Mouse (Mus musculus) heart, embryonic 14.5 days (tissue): ENCODE measurements around the gene Nagpa. TPM values are rescaled to one million over a fixed set of nuclear protein-coding genes. Genes with fewer than 3 reads are reported as not detected.
A peak's percentile ranks its signal among the peaks of the same experiment; 100 is the strongest.

Experiments
- ATAC-seq: fragments of 200-750 bp; cut with Nextera tagmentation; 2 replicates; pipeline ENCODE4 v1.8.0; 2017; ENCODE audit warnings: low read depth, moderate TSS enrichment; ENCODE audit not compliant: insufficient number of reproducible peaks, insufficient read depth, low FRiP score
- H3K27ac ChIP-seq, 2 experiments: fragments of 200-500 bp in 1 of 2; fragments of 300-500 bp in 1 of 2; sonication (generic) in 1 of 2; replicated peaks in 1 of 2; 2 replicates each; pipeline ENCODE4 v1.5.1; 2012 to 2014; ENCODE audit warnings: low read depth in 2 of 2, low read length in 2 of 2, control low read depth in 1 of 2, mild to moderate bottlenecking in 1 of 2, mixed read lengths in 1 of 2; ENCODE audit not compliant: control insufficient read depth in 1 of 2, insufficient read depth in 1 of 2
- H3K27me3 ChIP-seq: fragments of 300-500 bp; sonication (generic); 2 replicates; pipeline ENCODE4 v1.6.1; 2014; ENCODE audit warnings: mild to moderate bottlenecking, low read length, control low read depth; ENCODE audit not compliant: control insufficient read depth, insufficient read depth
- H3K36me3 ChIP-seq: fragments of 300-500 bp; sonication (generic); 2 replicates; pipeline ENCODE4 v1.6.1; 2014; ENCODE audit warnings: mild to moderate bottlenecking, control low read depth, low read length, mixed read lengths; ENCODE audit not compliant: control insufficient read depth, insufficient read depth
- H3K4me1 ChIP-seq, 2 experiments: fragments of 200-500 bp in 1 of 2; fragments of 300-500 bp in 1 of 2; sonication (generic) in 1 of 2; 2 replicates each; pipeline ENCODE4 v1.6.1; 2012 to 2014; ENCODE audit warnings: low read length in 2 of 2, control low read depth in 1 of 2, mixed read lengths in 1 of 2; ENCODE audit not compliant: control insufficient read depth in 2 of 2, insufficient read depth in 2 of 2
- H3K4me2 ChIP-seq: fragments of 300-500 bp; sonication (generic); 2 replicates; pipeline ENCODE4 v1.6.1; 2014; ENCODE audit warnings: mild to moderate bottlenecking, low read length
- H3K4me3 ChIP-seq, 2 experiments: fragments of 200-500 bp in 1 of 2; fragments of 300-500 bp in 1 of 2; sonication (generic) in 1 of 2; 2 replicates each; pipeline ENCODE4 v1.5.1; 2012 to 2014; ENCODE audit warnings: low read length in 2 of 2, mild to moderate bottlenecking in 2 of 2, control low read depth in 1 of 2, low read depth in 1 of 2, moderate library complexity in 1 of 2; ENCODE audit not compliant: control insufficient read depth in 1 of 2, insufficient read depth in 1 of 2
- H3K9ac ChIP-seq: fragments of 300-500 bp; sonication (generic); 2 replicates; pipeline ENCODE4 v1.6.1; 2014; ENCODE audit warnings: mild to moderate bottlenecking, low read length
- H3K9me3 ChIP-seq: fragments of 300-500 bp; sonication (generic); 2 replicates; pipeline ENCODE4 v1.6.1; 2016; ENCODE audit warnings: low read length, control low read depth; ENCODE audit not compliant: control insufficient read depth
- WGBS: fragments of 180-500 bp; shearing (Covaris S2); extraction: QIAGEN DNeasy Blood & Tissue Kit; methylation state at CpG from one replicate; pipeline ENCODE4 v1.1.7; 2014; 5-methylcytosine and 5-hydroxymethylcytosine counted together
- polyA plus RNA-seq: library from polyadenylated mRNA; unstranded; fragments of >200 nt; fragmentation: Nextera tagmentation; extraction: Ambion mirVana; gene quantifications from 2 replicates; pipeline ENCODE4 v1.2.1, GENCODE M21; 2014

Nagpa gene
- polyA plus RNA-seq, 1 experiment from 2014 or later: 13.7 TPM

GRCm38 (mm10) chr16:5195080-5195479, 8.7 kb downstream of the Nagpa start:
- peaks cover 27% of the 10 kb centered on the region for H3K36me3 ChIP-seq
- no peaks in the 10 kb centered on the region for H3K4me1 ChIP-seq
- H3K9me3 ChIP-seq: no peaks in the 10 kb centered on the region
- no peaks in the 10 kb centered on the region for H3K27me3 ChIP-seq
- H3K27ac ChIP-seq: no peak overlapping the region
- no peak for ATAC-seq
- no peak overlapping the region for H3K9ac ChIP-seq
- 23% methylated on average over 6 of the region's 6 CpGs for WGBS
- H3K4me2 ChIP-seq: no peak overlapping the region
- no peak overlapping the region for H3K4me3 ChIP-seq

GRCm38 (mm10) chr16:5186234-5186633, 17.6 kb downstream of the Nagpa start:
- Histone ChIP-seq H3K4me2 (no peak overlapping the region), H3K36me3 (no peaks in the 10 kb centered on the region), H3K4me1 (peaks cover 5 to 8% of the 10 kb centered on the region in 2 experiments; a peak in 2 of 4 replicates), H3K4me3 (no peak overlapping the region), H3K27ac (peak overlapping the region in 1 of 2 experiments; percentile 19; a peak in 1 of 4 replicates), H3K9me3 (no peaks in the 10 kb centered on the region), H3K9ac (no peak overlapping the region), H3K27me3 (no peaks in the 10 kb centered on the region; the same call in 1 of the 2 replicates)
- WGBS: 36% methylated on average over 7 of the region's 7 CpGs
- no peak for ATAC-seq

- H3K36me3 ChIP-seq: no peaks in the 10 kb centered on the region
- WGBS: 63% methylated on average over 7 of the region's 7 CpGs
- H3K27ac ChIP-seq: peak overlapping the region in 1 of 2 experiments; percentile 19; a peak in 1 of 4 replicates
- H3K4me2 ChIP-seq: no peak overlapping the region
- H3K27me3 ChIP-seq: no peaks in the 10 kb centered on the region; the same call in 1 of the 2 replicates
- no peak overlapping the region for H3K4me3 ChIP-seq
- no peaks in the 10 kb centered on the region for H3K9me3 ChIP-seq
- H3K4me1 ChIP-seq: peaks cover 5 to 8% of the 10 kb centered on the region in 2 experiments; a peak in 2 of 4 replicates
- ATAC-seq: no peak
- H3K9ac ChIP-seq: no peak overlapping the region
Observed at GRCm38 (mm10) chr16:5185691-5186090, 18.1 kb downstream of the Nagpa start.

- H3K9ac ChIP-seq: no peak overlapping the region
- H3K4me2 ChIP-seq: no peak overlapping the region
- peaks cover 5 to 8% of the 10 kb centered on the region in 2 experiments; a peak in 2 of 4 replicates for H3K4me1 ChIP-seq
- no peaks in the 10 kb centered on the region for H3K9me3 ChIP-seq
- no peak overlapping the region for H3K4me3 ChIP-seq
- ATAC-seq: no peak
- no peaks in the 10 kb centered on the region for H3K36me3 ChIP-seq
- no peak overlapping the region for H3K27ac ChIP-seq
- no peaks in the 10 kb centered on the region; the same call in 1 of the 2 replicates for H3K27me3 ChIP-seq
- WGBS: 69% methylated on average over 5 of the region's 5 CpGs
Observed at GRCm38 (mm10) chr16:5184956-5185355, 18.9 kb downstream of the Nagpa start.

DNA sequence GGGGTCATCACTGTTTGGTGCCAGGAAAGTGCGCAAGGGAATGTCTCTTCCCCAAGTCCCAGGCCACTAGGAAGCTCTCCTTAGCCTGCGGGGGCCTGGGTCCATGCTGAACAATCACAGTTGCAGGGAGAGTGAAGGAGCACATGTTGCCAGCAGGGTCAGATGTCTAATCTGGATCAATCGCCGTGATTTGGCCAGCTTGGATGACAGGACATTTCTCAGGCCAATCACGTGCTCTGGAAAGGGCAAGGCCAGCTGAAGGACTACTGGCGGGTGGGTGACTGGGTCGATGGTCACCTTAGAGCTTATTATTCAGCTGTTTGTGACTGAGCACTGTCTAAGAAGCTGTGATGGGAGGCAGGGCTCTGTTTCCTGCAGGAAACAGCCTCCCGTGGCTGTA, 19.7 kb downstream of the Nagpa start:
- Histone ChIP-seq H3K27ac (no peak overlapping the region), H3K9me3 (no peaks in the 10 kb centered on the region), H3K36me3 (no peaks in the 10 kb centered on the region), H3K4me1 (peaks cover 5 to 8% of the 10 kb centered on the region in 2 experiments; a peak in 2 of 4 replicates), H3K4me2 (no peak overlapping the region), H3K27me3 (no peaks in the 10 kb centered on the region; the same call in 1 of the 2 replicates), H3K9ac (no peak overlapping the region), H3K4me3 (no peak overlapping the region)
- 52% methylated on average over 8 of the region's 8 CpGs for WGBS
- no peak for ATAC-seq

DNA sequence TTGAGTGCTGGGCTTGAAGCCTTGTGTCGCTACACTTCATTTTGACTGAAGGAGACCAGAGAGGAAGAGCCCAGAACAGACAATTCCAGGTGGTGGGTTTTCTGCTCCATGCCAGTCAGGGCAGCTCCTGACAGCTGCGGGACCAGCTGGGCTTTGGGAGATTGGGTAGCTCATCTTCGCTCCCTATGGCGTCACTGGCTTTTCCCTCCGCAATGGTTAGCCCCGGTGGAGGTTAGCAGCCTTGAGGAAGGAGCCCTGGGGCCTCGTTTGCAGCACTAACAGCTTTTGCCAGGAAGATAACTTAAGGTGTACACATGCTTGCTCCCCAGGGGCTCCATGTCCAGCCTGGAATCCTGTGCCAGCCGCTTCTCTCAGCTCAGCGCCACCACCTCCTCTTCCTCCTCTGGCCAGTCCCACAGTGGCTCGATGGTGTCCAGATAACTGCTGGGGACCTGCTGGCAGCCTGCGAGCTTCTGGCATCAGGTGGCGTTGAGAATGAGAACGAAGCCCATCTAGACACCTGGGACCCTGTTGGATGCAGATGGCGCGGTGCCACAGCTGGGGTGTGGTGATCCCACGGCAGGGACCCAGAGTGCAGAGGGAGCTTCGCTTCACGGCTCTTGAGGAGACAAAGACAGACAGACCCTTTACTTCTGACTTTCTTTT, 20.4 kb downstream of the Nagpa start:
- ATAC-seq: no peak
- Histone ChIP-seq H3K4me2 (no peak overlapping the region), H3K27ac (no peak overlapping the region), H3K4me3 (no peak overlapping the region), H3K9ac (no peak overlapping the region), H3K27me3 (no peaks in the 10 kb centered on the region; the same call in 1 of the 2 replicates), H3K4me1 (peaks cover 5 to 8% of the 10 kb centered on the region in 2 experiments; a peak in 2 of 4 replicates), H3K9me3 (no peaks in the 10 kb centered on the region), H3K36me3 (no peaks in the 10 kb centered on the region)
- WGBS: 78% methylated on average over 18 of the region's 18 CpGs

- 66% methylated on average over 6 of the region's 6 CpGs for WGBS
- no peaks in the 10 kb centered on the region for H3K9me3 ChIP-seq
- H3K4me3 ChIP-seq: no peak overlapping the region
- ATAC-seq: no peak
- no peak overlapping the region for H3K9ac ChIP-seq
- H3K27ac ChIP-seq: no peak overlapping the region
- no peaks in the 10 kb centered on the region for H3K27me3 ChIP-seq
- no peak overlapping the region for H3K4me2 ChIP-seq
- H3K4me1 ChIP-seq: peaks cover 5 to 13% of the 10 kb centered on the region in 2 experiments
- no peaks in the 10 kb centered on the region for H3K36me3 ChIP-seq
Observed at GRCm38 (mm10) chr16:5172636-5173035, 31.2 kb downstream of the Nagpa start.
